Mouse (Mus musculus): ENCODE data around the gene Lcmt1.

GRCm38 (mm10) chr7:123455088-123455487 lies 85.5 kb downstream of the Lcmt1 start:
- TF ChIP-seq CTCF (conservative IDR thresholded peaks at IDR 0.05; ENCODE audit: low read length), result no peak
- no peak for TF ChIP-seq POU5F1 (IDR thresholded peaks at IDR 0.05; ENCODE audit: borderline replicate concordance, low read length)
- TF ChIP-seq NANOG (IDR thresholded peaks at IDR 0.05; ENCODE audit: borderline replicate concordance, low read length), result no peak
